Mouse (Mus musculus) retina, adult 2 months (tissue): ENCODE results near the gene Ulbp1.
"Not testable (repeated sequence)": the region's sequence is repeated elsewhere in the genome, so short reads cannot be mapped to it uniquely, and the experiment has no call there.

Source experiments
- DNase-seq: peaks from one replicate; pipeline ENCODE4 v3.0.0-alpha.2; 2012; ENCODE audit warnings: low read depth, low spot score

Ulbp1 gene

GRCm38 (mm10) chr10:7473197-7473889 is at the start of gene Ulbp1:
Gene Ulbp1, minus strand, starts transcription at chr10:7473638.
- DNase-seq: no peak

GRCm38 (mm10) chr10:7498180-7498579 is 24.7 kb upstream of the Ulbp1 start:
- not testable (repeated sequence) for DNase-seq

- not testable (repeated sequence) for DNase-seq
These were observed 18.9 kb upstream of the Ulbp1 start for GRCm38 (mm10) chr10:7492384-7492783.

- DNase-seq: no peak
These were observed 10.2 kb upstream of the Ulbp1 start for GRCm38 (mm10) chr10:7483650-7484049.

GRCm38 (mm10) chr10:7474225-7474624 is 787 bp upstream of the Ulbp1 start:
- not testable (repeated sequence) for DNase-seq

- DNase-seq: no peak
These were observed 1.8 kb downstream of the Ulbp1 start for GRCm38 (mm10) chr10:7471664-7472063.

- no peak for DNase-seq
These were observed 3.0 kb downstream of the Ulbp1 start for GRCm38 (mm10) chr10:7470457-7470856.

GRCm38 (mm10) chr10:7469716-7470414 is 3.6 kb downstream of the Ulbp1 start:
- DNase-seq: peak; percentile 11

- no peak for DNase-seq
These were observed 11.4 kb downstream of the Ulbp1 start for GRCm38 (mm10) chr10:7462006-7462405.

GRCm38 (mm10) chr10:7438928-7439327 is 34.5 kb downstream of the Ulbp1 start:
- DNase-seq: no peak

GRCm38 (mm10) chr10:7393143-7394035 is 80.0 kb downstream of the Ulbp1 start:
- DNase-seq: no peak

GRCm38 (mm10) chr10:7391935-7392930 is 81.2 kb downstream of the Ulbp1 start:
- DNase-seq: no peak

GRCm38 (mm10) chr10:7391561-7391934 is 81.9 kb downstream of the Ulbp1 start:
- no peak for DNase-seq

GRCm38 (mm10) chr10:7391108-7391507 is 82.3 kb downstream of the Ulbp1 start:
- no peak for DNase-seq
